Mouse (Mus musculus): Measurements from ENCODE around the gene Zbtb7b. TPM values are rescaled to one million over a fixed set of nuclear protein-coding genes. Genes with fewer than 3 reads are reported as not detected.
A peak's percentile ranks its signal among the peaks of the same experiment; 100 is the strongest.
"Not testable (repeated sequence)": the region's sequence is repeated elsewhere in the genome, so short reads cannot be mapped to it uniquely, and the experiment has no call there.

The Zbtb7b gene
- polyA plus RNA-seq, 1 experiment from 2014 or later = 1.6 TPM

DNA sequence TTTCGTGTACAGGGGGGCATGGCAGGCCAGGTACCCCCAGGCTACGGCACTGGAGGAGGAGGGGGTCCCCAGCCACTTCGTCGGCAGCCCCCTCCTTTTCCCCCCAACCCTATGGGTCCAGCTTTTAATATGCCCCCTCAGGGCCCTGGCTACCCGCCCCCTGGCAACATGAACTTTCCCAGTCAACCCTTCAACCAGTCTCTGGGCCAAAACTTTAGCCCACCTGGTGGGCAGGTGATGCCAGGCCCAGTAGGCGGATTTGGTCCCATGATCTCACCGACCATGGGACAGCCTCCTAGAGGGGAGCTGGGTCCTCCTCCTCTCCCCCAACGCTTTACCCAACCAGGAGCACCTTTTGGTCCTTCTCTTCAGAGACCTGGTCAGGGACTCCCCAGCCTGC is 38.0 kb upstream of the Zbtb7b start:
- Histone ChIP-seq H3K36me3 (ENCODE audit: insufficient read depth) (peaks cover 35% of the 10 kb centered on the region), H3K9ac (no peak overlapping the region), H3K4me2 (no peak overlapping the region), H3K4me1 (ENCODE audit: insufficient read depth) (peaks cover 13% of the 10 kb centered on the region; the same call in 1 of the 2 replicates), H3K27me3 (ENCODE audit: insufficient read depth, low read length) (no peaks in the 10 kb centered on the region), H3K9me3 (ENCODE audit: low read depth, low read length) (no peaks in the 10 kb centered on the region), H3K4me3 (ENCODE audit: low read depth, low read length) (no peak overlapping the region), H3K27ac (ENCODE audit: low read depth) (no peak overlapping the region)
- DNase-seq = no peak
- 81% methylated on average over 8 of the region's 8 CpGs for WGBS
- TF ChIP-seq CTCF (IDR thresholded peaks at IDR 0.05; ENCODE audit: low read depth) = no peak
- no peak for ATAC-seq (ENCODE audit: insufficient read depth)

DNA sequence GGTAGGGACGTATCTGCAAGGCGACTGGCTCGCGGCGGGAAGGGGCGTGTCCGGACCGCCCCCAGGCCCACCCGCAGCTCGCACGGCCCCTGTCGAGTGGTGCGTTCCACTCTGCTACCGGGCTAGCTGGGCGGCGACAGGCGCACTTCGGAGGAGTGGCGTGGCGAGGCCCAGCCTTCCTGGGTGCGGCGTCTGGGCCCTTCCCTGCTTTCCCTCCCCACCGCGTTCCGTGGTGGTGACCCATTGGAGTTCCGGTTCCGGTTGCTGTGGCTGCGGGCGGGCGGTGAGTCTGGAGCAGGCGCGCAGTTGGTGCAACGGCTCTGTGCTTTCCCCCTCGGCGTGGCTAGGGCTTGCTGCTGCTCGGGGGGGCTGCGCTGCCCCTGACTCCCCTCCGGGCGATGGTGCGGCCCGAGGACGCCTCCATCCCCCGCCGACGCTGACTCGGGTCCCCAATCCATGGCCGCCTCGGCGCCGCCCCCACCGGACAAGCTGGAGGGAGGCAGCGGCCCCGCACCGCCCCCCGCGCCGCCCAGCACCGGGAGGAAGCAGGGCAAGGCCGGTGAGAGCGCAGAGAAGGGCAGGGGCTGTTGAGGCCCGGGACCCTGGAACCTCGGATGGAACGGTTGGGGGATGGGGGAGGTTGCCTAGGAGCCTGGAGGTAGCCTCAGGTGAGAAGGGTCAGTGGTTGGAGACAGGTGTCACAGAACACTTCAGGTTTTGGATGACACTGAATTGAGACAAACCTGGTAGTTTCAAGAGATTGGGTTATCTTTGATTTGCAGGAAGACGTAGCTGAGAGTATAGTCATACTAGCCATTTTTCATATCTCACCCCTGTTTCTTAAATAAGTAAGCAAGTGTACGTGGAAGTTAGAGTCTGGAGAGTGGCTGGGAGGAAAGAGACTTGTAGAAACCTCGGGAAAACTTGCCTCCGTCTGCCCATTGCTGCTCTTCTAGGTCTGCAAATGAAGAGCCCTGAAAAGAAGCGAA is 35.9 kb upstream of the Zbtb7b start, which contains the start of gene Pygo2:
TSS of gene Pygo2 (plus strand) at position 44 of the 989 bp plus-strand sequence.
- TF ChIP-seq CTCF (IDR thresholded peaks at IDR 0.05; ENCODE audit: low read depth) = no peak
- DNase-seq = peak; percentile 98
- H3K9me3 ChIP-seq (ENCODE audit: low read depth, low read length) = no peaks in the 10 kb centered on the region
- H3K4me2 ChIP-seq = peak within 1 kb of the TSS; percentile 82
- no peaks in the 10 kb centered on the region for H3K27me3 ChIP-seq (ENCODE audit: insufficient read depth, low read length)
- H3K4me3 ChIP-seq (ENCODE audit: low read depth, low read length) = peak within 1 kb of the TSS; percentile 92
- peak within 1 kb of the TSS; percentile 90 for H3K9ac ChIP-seq
- peak; percentile 98 for ATAC-seq (ENCODE audit: insufficient read depth)
- peak within 1 kb of the TSS; percentile 91 for H3K27ac ChIP-seq (ENCODE audit: low read depth)
- 2% methylated on average over 68 of the region's 68 CpGs for WGBS
- H3K36me3 ChIP-seq (ENCODE audit: insufficient read depth) = peaks cover 56% of the 10 kb centered on the region
- peaks cover 8% of the 10 kb centered on the region; the same call in 1 of the 2 replicates for H3K4me1 ChIP-seq (ENCODE audit: insufficient read depth)

DNA sequence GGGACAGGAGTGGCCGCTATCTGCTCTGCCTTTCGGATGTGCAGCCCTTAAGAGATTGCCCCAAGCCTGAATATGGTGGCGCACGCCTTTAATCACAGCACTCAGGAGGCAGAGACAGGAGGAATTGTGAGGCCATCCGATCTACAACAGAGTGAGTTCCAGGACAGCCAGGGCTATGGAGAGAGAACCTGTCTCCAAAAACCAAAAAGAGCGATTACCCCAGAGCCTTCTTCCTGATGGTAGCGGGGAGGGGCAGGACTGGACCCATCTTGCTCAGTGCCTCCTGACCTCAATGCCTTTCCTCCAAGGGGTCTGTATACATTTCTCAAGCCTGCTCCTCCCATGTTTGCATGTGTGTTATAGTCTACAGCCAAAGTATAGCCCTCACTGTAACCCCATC is 34.4 kb upstream of the Zbtb7b start:
- H3K36me3 ChIP-seq (ENCODE audit: insufficient read depth) = peaks cover 62% of the 10 kb centered on the region

DNA sequence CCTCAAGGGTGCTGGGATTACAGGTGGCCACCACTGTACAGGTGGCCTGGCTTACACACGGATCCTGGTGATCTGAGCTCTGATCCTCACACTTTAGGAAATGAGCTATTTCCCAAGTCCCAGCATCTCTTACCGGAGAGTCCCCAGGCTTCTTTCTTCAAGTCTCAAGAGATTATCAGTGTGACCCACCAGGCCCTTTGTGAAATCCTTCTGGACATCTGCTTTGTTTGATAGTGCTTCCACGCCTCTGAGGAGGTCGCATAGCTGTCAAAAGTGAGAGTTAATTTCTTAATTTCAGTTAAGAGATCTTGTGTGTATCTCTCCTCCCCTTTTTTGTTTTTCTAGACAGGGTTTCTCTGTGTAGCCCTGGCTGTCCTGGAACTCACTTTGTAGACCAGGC is 31.3 kb upstream of the Zbtb7b start:
- H3K4me2 ChIP-seq = no peak overlapping the region
- no peak for TF ChIP-seq CTCF (IDR thresholded peaks at IDR 0.05; ENCODE audit: low read depth)
- no peak overlapping the region for H3K4me3 ChIP-seq (ENCODE audit: low read depth, low read length)
- H3K9me3 ChIP-seq (ENCODE audit: low read depth, low read length) = no peaks in the 10 kb centered on the region
- peaks cover 7% of the 10 kb centered on the region; the same call in 1 of the 2 replicates for H3K4me1 ChIP-seq (ENCODE audit: insufficient read depth)
- peaks cover 52% of the 10 kb centered on the region for H3K36me3 ChIP-seq (ENCODE audit: insufficient read depth)
- no peaks in the 10 kb centered on the region for H3K27me3 ChIP-seq (ENCODE audit: insufficient read depth, low read length)
- no peak overlapping the region for H3K9ac ChIP-seq
- whole genome bisulfite sequencing = 86% methylated on average over 4 of the region's 4 CpGs
- H3K27ac ChIP-seq (ENCODE audit: low read depth) = no peak overlapping the region
- ATAC-seq (ENCODE audit: insufficient read depth) = no peak
- DNase-seq = no peak

More for the DNA sequence above, 34.4 kb upstream of the Zbtb7b start:
- H3K9ac ChIP-seq; H3K27ac ChIP-seq (ENCODE audit: low read depth); H3K4me2 ChIP-seq; H3K4me3 ChIP-seq (ENCODE audit: low read depth, low read length); DNase-seq; H3K27me3 ChIP-seq (ENCODE audit: insufficient read depth, low read length); ATAC-seq (ENCODE audit: insufficient read depth); H3K9me3 ChIP-seq (ENCODE audit: low read depth, low read length); H3K4me1 ChIP-seq (ENCODE audit: insufficient read depth): not testable (repeated sequence)
- 85% methylated on average over 6 of the region's 7 CpGs for WGBS

DNA sequence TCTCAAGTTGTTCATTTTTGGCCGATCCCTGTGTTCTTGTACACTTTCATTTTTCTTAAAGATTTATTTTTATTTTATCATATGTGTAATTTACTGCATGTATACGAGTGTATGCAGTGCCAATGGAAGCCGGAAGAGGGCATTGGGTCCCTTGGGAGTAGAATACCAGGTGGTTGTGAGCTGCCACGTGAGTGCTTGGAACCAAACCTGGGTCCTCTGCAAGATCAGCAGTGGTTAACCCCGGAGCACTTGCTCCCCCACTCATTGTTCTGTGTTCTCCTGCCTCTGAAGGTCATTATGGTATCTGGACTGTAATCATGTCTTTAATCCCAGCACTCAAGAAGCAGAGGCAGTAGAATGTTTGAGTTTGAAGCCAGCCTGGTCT is 30.6 kb upstream of the Zbtb7b start:
- Histone ChIP-seq H3K4me2 (no peak overlapping the region), H3K4me1 (ENCODE audit: insufficient read depth) (peaks cover 13% of the 10 kb centered on the region; the same call in 1 of the 2 replicates), H3K9me3 (ENCODE audit: low read depth, low read length) (no peaks in the 10 kb centered on the region), H3K36me3 (ENCODE audit: insufficient read depth) (peaks cover 52% of the 10 kb centered on the region), H3K27me3 (ENCODE audit: insufficient read depth, low read length) (no peaks in the 10 kb centered on the region), H3K4me3 (ENCODE audit: low read depth, low read length) (no peak overlapping the region), H3K27ac (ENCODE audit: low read depth) (no peak overlapping the region), H3K9ac (no peak overlapping the region)
- DNase-seq = no peak
- TF ChIP-seq CTCF (IDR thresholded peaks at IDR 0.05; ENCODE audit: low read depth) = no peak
- WGBS = 82% methylated on average over 5 of the region's 5 CpGs
- no peak for ATAC-seq (ENCODE audit: insufficient read depth)

DNA sequence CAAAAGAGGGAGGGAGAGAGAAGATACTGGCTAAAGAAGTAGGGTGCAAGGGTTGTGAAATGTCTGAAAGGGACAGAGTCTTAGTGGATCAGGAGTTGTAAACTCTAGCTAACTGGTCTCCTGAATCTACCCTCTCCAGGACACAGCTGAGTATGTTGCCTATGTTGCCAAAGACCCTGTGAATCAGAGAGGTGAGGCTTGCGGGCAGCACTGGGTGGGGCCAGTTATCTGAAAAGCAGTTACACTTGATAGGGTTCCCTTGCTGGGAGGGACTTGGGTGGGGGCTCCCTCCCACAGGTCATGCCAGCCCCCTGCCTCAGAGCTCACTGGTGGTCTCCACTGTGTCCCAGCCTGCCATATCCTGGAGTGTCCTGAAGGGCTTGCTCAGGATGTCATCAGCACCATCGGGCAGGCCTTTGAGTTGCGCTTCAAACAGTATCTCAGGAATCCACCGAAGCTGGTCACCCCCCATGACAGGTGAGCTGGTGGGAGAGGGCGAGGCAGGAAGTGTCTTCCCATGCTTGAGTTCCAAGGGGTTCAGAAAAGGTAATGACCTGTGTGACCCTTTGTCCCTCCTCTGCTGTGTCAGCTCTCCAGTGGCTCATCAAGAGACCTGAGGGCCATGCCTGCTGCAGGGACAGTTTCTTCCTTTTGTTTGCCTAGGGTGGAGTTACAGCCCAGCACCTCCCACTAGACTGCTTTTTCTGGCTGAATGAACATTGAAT is 30.0 kb upstream of the Zbtb7b start:
- no peak overlapping the region for H3K27ac ChIP-seq (ENCODE audit: low read depth)
- H3K27me3 ChIP-seq (ENCODE audit: insufficient read depth, low read length) = no peaks in the 10 kb centered on the region
- no peaks in the 10 kb centered on the region for H3K9me3 ChIP-seq (ENCODE audit: low read depth, low read length)
- H3K4me3 ChIP-seq (ENCODE audit: low read depth, low read length) = no peak overlapping the region
- DNase-seq = no peak
- ATAC-seq (ENCODE audit: insufficient read depth) = no peak
- H3K4me1 ChIP-seq (ENCODE audit: insufficient read depth) = peaks cover 13% of the 10 kb centered on the region; the same call in 1 of the 2 replicates
- 87% methylated on average over 5 of the region's 5 CpGs for WGBS
- no peak overlapping the region for H3K4me2 ChIP-seq
- H3K9ac ChIP-seq = no peak overlapping the region
- peaks cover 52% of the 10 kb centered on the region for H3K36me3 ChIP-seq (ENCODE audit: insufficient read depth)
- no peak for TF ChIP-seq CTCF (IDR thresholded peaks at IDR 0.05; ENCODE audit: low read depth)
